Mouse (Mus musculus): ENCODE measurements at regions not wholly inside any gene's neighbourhood (a gene's known extent, or its start where the extent isn't known, plus 50 kb on each side); places are given as distances from the start of the nearest gene placed in this dataset.

DNA sequence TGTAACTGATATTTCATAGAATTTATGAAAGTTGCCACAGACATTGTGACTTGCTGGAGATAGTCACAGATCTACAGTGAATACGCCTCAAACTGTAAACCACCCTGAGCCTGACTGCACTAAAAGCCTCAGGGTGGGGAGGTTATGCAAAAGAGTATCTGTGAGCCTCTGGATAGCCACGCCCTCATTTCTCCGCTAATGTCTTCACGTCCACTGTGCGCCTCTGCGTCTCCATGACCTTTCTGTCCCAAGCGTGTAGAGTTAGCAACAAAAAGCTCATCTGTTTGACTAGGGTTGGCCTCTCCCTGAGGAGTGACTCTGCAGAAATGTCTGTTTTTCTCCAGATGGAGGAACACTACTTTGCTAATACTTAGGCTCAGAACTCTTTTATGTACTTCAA lies 170.8 kb upstream of the Gm49356 start:
- no peak for DNase-seq (ENCODE audit: low spot score in 2 of 2)

GRCm38 (mm10) chr15:58719410-58719809 lies 169.7 kb upstream of the Gm49356 start:
- no peak for DNase-seq (ENCODE audit: low spot score in 2 of 2)

- no peak for DNase-seq (ENCODE audit: low spot score in 2 of 2)
Observed at GRCm38 (mm10) chr15:58727041-58727440, 162.1 kb upstream of the Gm49356 start.

DNA sequence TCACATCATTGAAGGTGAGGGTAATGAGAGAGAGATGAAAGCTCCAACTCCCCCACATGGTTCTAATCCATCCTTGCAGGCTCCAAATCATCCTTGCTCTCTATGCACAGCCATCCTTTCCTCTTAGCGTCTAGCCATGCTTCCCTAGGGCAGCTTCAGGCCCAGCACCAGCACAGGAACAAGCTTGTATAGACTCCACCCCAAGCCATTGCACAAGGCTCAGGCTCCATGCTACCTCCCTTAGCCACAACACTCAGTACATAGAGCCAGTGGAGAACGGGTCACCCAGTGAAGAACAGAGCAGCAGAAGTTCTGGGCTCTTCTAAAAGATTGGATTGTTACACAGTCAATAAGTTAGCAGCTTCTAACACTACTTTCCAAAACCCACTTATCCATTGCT lies 160.8 kb upstream of the Gm49356 start:
- DNase-seq (ENCODE audit: low spot score in 2 of 2), result no peak

DNA sequence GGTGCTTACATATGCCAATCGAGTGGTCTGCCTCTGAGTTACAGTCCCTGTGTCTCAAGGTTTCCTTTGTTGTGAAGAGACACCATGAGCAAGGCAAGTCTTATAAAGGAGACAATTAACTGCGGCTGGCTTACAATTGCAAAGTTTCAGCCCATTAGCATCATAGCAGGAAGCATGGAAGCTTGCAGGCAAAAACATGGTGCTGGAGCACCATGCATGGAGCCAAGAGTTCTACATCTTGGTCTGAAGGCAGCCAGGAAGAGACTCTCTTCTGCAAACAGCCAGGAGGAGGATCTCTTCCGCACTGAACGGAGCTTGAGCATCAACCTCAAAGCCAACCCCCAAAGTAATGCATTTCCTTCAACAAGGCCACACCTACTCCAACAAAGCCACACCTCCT lies 158.2 kb upstream of the Gm49356 start:
- DNase-seq (ENCODE audit: low spot score in 2 of 2), result no peak

GRCm38 (mm10) chr15:58731346-58731745 lies 157.8 kb upstream of the Gm49356 start:
- no peak for DNase-seq (ENCODE audit: low spot score in 2 of 2)

DNA sequence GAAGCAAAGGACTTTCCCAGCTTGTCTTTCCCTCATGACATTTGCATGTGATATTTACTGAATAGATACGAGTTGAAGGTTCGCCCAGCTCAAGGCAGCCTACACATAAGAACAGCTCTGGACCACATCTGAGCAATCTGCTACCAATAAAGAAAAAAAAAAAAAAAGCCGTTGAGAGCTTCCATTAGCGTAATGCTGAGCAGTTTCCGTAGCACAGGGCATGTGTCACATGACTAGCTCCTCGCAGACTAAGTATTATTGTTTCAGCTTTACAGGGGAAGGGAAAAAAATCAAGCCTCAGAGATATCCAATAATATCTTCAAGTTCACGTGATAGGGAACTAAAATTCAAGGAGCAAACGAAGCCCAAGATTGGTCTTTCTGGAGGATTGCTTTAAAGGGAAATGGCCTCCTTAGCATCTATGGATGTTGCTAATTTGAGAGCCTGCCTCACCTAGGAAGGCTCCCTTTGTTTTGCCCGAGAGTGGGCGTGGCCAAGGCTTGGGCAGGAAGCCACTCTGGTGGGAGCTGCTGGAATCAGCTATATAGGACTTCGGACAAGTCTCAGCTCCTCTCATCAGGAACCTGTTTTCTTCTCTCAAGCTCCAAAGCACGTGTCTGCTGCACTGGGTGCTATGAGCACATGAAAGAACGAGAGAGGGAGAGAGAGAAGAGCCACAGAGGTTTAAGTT lies 157.0 kb upstream of the Gm49356 start:
- DNase-seq (ENCODE audit: low spot score in 2 of 2), result peak in 1 of 2 experiments; percentile 8
